Mouse (Mus musculus): ENCODE measurements around the gene G3bp1. TPM values are rescaled to one million over a fixed set of nuclear protein-coding genes. Genes with fewer than 3 reads are reported as not detected.
A peak's percentile ranks its signal among the peaks of the same experiment; 100 is the strongest.

The G3bp1 gene
- total RNA-seq, 2 experiments from 2014 or later = 34.8 to 35.0 TPM

- Histone ChIP-seq H3K4me3 (no peak overlapping the region), H3K27ac (no peak overlapping the region)
- peak; percentile 87 for TF ChIP-seq CTCF (IDR thresholded peaks at IDR 0.05)
- intact Hi-C loops (cut with DNase I) = loop anchor here (1.0 to 10.0 kb wide), 4 partner anchors 57 to 562 kb away; partner anchors contain the start of gene Slc36a1
- DNase-seq (ENCODE audit: extremely low spot score in 1 of 2, low spot score in 2 of 2) = peak; percentile 81 to 87
These were observed 22.9 kb upstream of the G3bp1 start for GRCm38 (mm10) chr11:55446579-55446978.

DNA sequence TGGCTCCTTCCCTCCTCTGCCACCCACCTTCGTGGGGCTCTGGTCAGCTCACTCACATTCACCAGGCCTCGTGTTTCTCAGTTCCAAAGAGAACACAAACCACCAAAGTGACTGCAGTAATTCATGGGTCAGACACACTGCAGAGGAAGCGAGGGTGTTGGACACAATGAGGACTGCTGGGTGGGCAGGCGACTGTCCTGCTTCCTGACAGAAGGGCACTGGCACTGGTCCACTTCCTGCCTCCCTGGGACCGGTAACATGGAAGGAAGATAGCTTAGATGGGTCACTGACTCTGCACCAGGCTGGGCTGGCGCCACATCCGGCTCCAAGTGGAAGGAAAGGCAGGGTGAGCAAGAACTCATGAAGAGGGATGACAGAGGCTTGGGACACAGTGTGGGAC is 20.0 kb upstream of the G3bp1 start:
- Histone ChIP-seq H3K4me3 (no peak overlapping the region), H3K27ac (peak overlapping the region; percentile 25; the same call in 1 of the 2 replicates)
- no peak for DNase-seq (ENCODE audit: extremely low spot score in 1 of 2, low spot score in 2 of 2)
- intact Hi-C loops (cut with DNase I) = loop anchor here (10.0 kb wide), 2 partner anchors 285 to 565 kb away; no protein-coding TSS in a partner anchor
- no peak for TF ChIP-seq CTCF (IDR thresholded peaks at IDR 0.05)

- intact Hi-C loops (cut with DNase I) = no loop called here
- TF ChIP-seq CTCF (IDR thresholded peaks at IDR 0.05) = no peak
- DNase-seq (ENCODE audit: extremely low spot score in 1 of 2, low spot score in 2 of 2) = no peak
- Histone ChIP-seq H3K27ac (peak overlapping the region; percentile 25; the same call in 1 of the 2 replicates), H3K4me3 (no peak overlapping the region)
These were observed 19.2 kb upstream of the G3bp1 start for GRCm38 (mm10) chr11:55450311-55450710.

DNA sequence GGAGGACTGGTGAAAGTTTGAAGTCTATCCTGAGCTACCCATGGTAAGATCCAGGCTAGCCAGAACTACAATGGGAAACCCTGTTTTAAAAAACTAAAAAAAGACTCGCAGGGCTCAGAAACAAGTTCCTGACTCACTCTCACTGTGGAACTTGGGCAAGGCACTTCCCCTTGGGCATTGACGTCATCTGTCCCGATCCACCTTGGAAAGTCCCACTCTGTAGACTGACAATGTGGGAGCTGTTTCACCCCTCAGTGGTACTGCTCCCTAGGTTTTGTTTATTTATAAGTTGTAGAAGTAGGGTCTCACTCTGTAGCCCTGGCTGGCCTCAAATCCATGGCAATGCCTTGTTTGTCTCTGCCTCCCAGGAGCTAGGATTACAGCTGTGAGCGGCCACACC is 15.8 kb upstream of the G3bp1 start:
- no peak overlapping the region for H3K4me3 ChIP-seq
- H3K27ac ChIP-seq = peak overlapping the region; percentile 40; the same call in 1 of the 2 replicates
- no peak for TF ChIP-seq CTCF (IDR thresholded peaks at IDR 0.05)
- DNase-seq (ENCODE audit: extremely low spot score in 1 of 2, low spot score in 2 of 2) = no peak
- intact Hi-C loops (cut with DNase I) = no loop called here

- H3K27ac ChIP-seq = no peak overlapping the region
- no peak for TF ChIP-seq CTCF (IDR thresholded peaks at IDR 0.05)
- H3K4me3 ChIP-seq = no peak overlapping the region
- no peak for DNase-seq (ENCODE audit: extremely low spot score in 1 of 2, low spot score in 2 of 2)
- intact Hi-C loops (cut with DNase I) = no loop called here
These were observed 14.3 kb upstream of the G3bp1 start for GRCm38 (mm10) chr11:55455166-55455565.

DNA sequence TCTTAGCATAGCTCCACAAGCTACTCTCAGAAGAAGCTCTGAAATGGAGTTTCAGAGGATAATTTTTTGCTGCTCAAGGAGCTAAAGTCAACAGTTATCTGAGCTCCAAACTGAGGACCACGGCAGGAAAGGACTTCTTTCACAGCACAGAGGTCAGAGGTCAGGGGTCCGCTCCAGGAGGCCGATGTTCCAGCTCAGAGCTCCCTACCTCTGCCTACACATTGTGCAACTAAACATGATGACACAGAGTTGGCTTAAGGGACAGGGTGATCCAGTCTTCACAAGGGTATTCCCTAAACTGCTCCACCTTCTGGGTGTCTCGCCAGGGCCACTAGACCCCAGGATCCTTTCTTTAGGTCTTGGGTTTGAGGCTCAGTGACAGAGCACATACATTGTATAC is 11.0 kb upstream of the G3bp1 start:
- TF ChIP-seq CTCF (IDR thresholded peaks at IDR 0.05) = no peak
- intact Hi-C loops (cut with DNase I) = no loop called here
- no peak for DNase-seq (ENCODE audit: extremely low spot score in 1 of 2, low spot score in 2 of 2)
- Histone ChIP-seq H3K4me3 (no peak overlapping the region), H3K27ac (no peak overlapping the region)

DNA sequence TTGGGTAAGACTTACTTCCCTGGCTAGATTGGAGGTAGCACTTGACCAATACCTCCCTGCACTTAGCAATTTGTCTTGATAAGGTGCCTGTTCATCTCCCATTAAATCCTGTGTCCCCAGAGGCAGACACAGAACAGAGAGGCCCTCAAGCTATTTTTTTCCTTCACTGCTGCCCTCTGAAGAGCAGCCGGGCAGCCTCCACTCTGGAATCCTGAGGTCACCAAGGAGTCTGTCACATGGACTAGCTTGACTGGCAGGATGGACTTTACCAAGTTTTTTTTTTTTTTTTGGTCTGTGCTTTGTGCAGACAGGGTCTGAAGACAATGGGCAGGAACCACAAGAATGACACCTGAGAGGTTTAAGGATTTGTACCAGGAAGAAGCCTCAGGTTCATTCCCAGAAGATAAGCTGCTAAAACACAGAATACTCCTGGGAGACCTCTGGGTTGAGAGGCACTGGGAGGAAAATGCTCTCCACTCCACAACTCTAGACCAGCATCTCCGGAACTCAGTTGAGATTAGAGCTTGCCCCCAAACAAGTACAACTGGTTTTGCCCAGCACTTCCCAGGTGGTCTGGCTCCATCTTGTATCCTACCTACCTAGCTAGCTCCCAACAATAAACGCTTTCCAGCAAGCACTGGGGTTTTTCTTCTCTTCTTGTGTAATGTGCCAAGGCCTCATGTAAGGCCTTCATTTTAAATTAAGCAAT is 9.5 kb upstream of the G3bp1 start:
- DNase-seq (ENCODE audit: extremely low spot score in 1 of 2, low spot score in 2 of 2) = no peak
- Histone ChIP-seq H3K4me3 (peak overlapping the region; percentile 97), H3K27ac (peak overlapping the region; percentile 78; the same call in 1 of the 2 replicates)
- intact Hi-C loops (cut with DNase I) = no loop called here
- TF ChIP-seq CTCF (IDR thresholded peaks at IDR 0.05) = no peak

DNA sequence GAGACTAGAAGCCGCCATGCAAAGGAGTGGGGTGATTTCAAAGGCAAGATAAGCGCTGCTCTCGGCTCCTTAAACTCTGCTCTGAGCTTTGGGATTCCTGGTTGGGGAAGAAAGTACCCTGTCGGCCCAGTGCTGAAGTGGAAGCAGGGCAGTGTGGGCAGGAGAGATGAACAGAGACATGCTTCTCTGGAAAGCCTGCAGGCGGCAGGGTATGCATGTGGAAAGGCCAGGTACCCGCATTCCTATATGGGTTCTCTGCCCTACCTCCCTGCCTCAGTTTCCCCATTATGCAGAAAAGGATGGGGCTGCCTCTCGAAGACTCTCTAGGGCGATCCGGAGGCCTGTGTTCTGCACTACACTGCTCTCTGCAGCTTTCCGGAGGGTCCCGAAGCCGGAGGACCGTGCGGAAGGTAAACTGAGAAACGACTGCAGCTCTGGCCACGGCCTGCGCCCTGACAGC is 8.9 kb upstream of the G3bp1 start:
- Histone ChIP-seq H3K4me3 (peak overlapping the region; percentile 97), H3K27ac (peak overlapping the region; percentile 78)
- no peak for DNase-seq (ENCODE audit: extremely low spot score in 1 of 2, low spot score in 2 of 2)
- peak; percentile 38 for TF ChIP-seq CTCF (IDR thresholded peaks at IDR 0.05)
- intact Hi-C loops (cut with DNase I) = no loop called here

DNA sequence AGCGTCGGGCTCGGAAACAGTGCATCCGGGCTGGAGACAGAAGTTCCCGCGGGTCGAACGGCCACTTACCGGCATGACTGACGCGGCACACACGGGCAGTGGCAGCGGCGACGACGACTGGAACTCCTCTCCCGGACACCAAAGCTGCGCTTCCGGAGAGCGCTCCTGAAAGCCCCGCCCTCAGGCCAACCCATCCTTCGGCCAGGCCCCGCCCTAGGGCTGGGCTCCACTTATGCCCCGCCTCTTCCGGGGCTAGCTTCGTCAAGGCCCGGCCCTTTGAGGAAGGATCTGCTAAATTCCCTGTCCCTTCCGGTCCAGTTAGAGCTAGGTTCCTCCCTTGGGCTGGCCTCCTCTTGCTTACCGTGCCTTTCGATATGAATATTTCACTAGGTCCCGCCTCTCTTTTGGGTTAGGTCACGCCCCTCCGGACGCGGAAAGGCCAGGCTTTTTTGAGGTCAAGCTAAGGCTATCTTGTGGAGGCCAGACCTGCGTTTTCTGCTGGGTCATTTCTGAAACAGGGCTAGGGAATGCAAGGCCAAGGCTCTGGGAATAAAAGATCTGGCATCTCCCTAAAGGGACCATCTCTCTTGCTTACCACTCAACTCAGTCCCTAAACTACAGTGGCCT is 8.4 kb upstream of the G3bp1 start, which contains the start of gene Atox1:
Gene Atox1 (minus strand): TSS at position 221 of the 627 bp plus-strand sequence.
- TF ChIP-seq CTCF (IDR thresholded peaks at IDR 0.05) = no peak
- H3K27ac ChIP-seq = peak within 1 kb of the TSS; percentile 78
- intact Hi-C loops (cut with DNase I) = no loop called here

GRCm38 (mm10) chr11:55462149-55462548 is 7.3 kb upstream of the G3bp1 start:
- Histone ChIP-seq H3K27ac (no peak overlapping the region), H3K4me3 (no peak overlapping the region)
- intact Hi-C loops (cut with DNase I) = no loop called here
- no peak for DNase-seq (ENCODE audit: extremely low spot score in 1 of 2, low spot score in 2 of 2)
- TF ChIP-seq CTCF (IDR thresholded peaks at IDR 0.05) = no peak

More for the DNA sequence above, 8.4 kb upstream of the G3bp1 start, which contains the start of gene Atox1:
- H3K4me3 ChIP-seq = peak within 1 kb of the TSS; percentile 97
- DNase-seq (ENCODE audit: extremely low spot score in 1 of 2, low spot score in 2 of 2) = peak; percentile 92

DNA sequence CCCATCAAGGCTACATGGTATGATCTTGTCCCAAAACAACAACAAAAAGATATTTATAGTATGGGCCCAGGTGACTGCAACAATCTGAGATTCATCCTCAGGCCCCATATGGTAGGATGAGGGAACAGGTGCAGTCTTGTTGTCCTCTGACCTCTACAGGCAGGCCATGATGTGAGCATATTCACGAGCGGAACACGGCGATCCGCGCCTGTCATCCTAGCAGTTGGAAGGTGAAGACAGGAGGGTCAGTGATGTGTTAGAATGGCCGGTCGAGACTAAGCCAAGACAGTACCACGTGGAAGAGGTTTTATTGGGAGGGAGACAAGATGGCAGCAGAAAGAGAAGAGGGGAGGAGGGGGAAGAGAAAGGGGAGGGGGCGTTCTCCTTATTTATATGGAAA is 4.8 kb upstream of the G3bp1 start:
- no peak for DNase-seq (ENCODE audit: extremely low spot score in 1 of 2, low spot score in 2 of 2)
- TF ChIP-seq CTCF (IDR thresholded peaks at IDR 0.05) = no peak
- Histone ChIP-seq H3K4me3 (no peak overlapping the region), H3K27ac (no peak overlapping the region)
- intact Hi-C loops (cut with DNase I) = no loop called here

DNA sequence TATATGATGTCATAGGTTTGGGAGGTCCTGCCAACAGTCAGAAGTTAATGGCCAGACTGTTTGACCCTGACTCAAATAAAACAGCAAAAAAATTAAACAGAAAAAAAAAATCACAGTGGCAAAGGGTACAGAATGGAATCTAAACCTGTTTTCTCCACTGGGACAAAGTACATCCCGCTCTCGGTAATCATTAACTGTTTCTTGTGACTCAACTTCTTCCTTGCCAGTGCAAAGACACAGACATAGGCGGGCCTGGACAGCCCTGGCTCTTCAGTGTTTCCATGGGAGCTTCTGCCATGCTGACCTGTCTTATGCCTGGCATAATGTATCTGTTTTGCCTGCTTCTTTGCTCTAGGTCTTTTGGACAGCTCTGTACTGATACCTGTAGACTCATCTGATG is 4.3 kb upstream of the G3bp1 start:
- TF ChIP-seq CTCF (IDR thresholded peaks at IDR 0.05) = no peak
- Histone ChIP-seq H3K27ac (no peak overlapping the region), H3K4me3 (no peak overlapping the region)
- intact Hi-C loops (cut with DNase I) = no loop called here
- no peak for DNase-seq (ENCODE audit: extremely low spot score in 1 of 2, low spot score in 2 of 2)

Measured in left cerebral cortex, adult 2 months (tissue).